Mouse (Mus musculus) frontal cortex, postnatal 36 days (tissue): ENCODE data around the gene Phb.
A peak's percentile ranks its signal among the peaks of the same experiment; 100 is the strongest.

Experiments
- DNase-seq, 2 experiments: peaks; one replicate each; pipeline ENCODE4 v3.0.0; 2022; ENCODE audit warnings: low spot score in 2 of 2

The Phb gene

DNA sequence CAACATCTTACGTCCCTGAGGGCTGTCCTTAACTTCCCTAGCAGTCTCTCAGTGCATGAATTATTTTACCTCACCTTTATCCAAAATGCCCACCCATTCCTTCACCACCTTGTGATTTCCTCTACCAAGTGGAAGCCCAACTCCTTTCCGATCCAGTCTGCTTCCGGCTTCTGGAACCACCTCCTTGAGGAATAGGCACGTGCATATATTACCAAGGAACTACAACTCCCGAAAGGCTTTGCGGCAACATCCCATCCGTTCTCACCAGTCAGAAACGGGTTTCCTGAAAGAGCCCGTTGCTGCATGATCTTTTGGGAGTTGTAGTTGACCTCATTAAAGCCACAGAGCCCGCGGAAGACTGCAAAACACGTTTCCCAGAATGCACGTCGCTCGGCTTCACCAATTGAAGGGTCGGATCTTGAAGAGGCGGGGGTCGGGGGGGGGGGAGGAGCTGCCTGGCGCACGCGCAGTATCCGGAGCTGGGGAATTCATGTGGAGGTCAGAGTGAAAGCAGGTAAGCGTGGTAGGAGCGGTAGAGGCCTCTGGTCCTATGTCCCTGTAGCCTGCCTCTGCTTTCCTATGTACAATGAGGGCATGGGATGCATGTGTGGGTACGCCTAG lies at the start of gene Phb:
Gene Phb, plus strand, starts transcription at position 429 of the 621 bp plus-strand sequence.
- DNase-seq: peak; percentile 92 to 98

GRCm38 (mm10) chr11:95617785-95618465 lies 48.8 kb upstream of the Phb start:
- DNase-seq: peak; percentile 26 to 62

DNA sequence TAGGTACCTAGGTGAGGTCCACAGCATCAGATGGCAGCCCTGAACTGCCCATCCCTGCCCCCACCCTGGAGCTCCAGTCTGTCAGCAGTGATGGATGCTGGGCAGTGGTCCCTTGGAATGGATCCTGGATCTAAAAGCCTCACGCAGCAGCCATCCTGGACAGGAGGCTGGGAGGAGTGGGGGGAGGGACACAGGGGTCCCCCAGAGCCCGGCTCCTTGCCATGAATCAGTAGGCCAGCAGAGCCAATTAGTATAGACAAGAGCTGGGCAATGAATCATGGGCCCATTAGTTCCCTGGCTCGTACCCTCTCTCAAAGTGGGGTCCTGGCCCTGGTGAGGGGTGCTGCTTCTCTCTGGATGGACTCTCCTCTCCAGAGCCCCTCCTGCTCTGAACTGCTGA lies 47.7 kb upstream of the Phb start:
- no peak for DNase-seq

DNA sequence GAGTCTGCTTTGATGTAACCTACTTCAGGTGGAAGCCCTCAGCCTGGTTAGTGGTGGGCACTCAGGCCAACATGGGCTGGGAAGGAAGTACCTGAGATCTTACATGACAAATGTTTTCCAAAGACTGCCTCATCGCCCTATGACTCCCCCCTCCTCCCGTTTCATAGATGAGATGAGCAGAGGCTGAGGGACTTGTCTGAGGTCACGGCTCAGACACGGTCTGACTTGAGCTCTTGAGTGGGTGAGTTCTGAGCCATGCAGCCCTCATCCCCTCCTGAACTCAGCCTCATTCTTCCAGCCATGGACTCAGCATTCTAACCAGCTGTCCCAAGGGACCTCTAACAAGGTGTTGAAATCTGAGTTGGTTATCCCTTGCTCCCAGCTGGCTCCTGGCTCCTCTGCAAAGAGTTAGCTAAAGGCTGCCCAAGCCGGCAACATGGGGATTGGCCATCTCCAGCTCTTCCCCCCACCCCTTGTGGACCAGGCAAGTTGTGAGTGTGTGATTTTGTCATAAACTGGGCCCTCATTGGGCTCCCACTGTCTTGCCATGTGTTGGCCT lies 46.8 kb upstream of the Phb start:
- no peak for DNase-seq

DNA sequence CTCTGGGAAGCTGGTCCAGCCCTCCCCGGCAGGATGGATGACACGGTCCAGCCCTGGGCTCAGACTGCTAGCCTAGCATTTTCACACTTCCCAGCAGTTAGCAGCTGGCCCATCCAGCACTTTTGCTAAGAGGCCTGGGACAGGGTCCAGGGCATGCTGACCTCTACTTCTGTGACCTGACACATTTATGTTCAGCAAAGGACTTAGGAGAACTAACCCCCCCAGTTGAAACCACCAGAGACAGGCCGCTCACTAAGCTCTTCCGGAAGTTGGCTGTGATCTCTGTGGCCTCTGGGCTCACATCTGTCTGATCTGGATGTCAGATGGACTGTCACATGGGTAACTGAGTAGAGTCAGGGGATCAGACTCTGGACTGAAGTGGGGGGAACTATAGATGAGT lies 45.7 kb upstream of the Phb start:
- DNase-seq: no peak

DNA sequence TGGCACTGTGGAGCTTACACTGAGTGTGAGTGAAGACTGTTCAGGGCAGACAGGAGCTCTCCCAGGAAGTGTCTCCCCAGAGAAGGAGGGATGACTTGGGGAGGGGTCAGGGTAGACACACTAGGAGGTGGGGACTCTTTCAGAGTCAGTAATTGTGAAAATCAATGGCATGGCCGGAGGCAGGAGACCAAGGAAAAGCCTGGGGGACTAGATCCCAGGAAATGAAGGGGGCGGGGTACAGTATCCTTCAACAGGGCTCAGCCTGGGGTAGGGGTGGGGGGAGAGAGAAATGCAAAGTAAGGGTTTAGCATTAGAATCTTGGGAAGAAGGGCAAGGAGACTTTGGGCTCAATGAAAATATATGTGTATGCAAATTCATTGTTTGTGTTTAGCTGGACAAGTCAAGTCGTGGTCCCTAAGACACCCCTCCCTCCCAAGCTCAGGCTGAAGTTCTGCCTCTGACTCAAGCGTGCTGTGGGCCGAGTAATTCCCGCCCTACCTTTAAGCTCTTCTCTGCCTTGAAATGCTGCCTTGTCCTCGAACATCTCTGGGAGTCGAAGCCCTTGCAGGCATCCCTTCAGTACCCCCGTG lies 45.1 kb upstream of the Phb start:
- DNase-seq: no peak

DNA sequence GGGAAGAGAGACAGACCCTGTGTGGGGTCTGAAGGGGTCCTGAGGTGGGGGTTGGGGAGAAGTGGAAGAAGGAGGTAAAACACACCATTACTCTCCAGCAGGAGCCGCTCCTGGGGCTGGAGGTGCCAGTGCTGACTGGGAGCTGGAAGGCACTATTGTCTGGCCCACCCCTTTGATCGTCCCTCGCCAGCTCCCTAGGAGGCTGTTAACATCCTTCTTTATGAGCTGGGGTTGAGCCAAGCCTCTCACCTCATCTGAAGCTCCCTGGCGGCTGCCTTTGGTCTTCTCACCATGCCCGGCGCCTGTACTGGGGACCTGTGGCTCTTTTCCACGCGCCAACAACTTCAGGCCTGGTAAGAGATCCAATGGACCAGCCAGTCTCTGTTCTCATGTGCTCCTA lies 44.3 kb upstream of the Phb start:
- no peak for DNase-seq

GRCm38 (mm10) chr11:95630558-95630957 lies 36.2 kb upstream of the Phb start:
- no peak for DNase-seq

DNA sequence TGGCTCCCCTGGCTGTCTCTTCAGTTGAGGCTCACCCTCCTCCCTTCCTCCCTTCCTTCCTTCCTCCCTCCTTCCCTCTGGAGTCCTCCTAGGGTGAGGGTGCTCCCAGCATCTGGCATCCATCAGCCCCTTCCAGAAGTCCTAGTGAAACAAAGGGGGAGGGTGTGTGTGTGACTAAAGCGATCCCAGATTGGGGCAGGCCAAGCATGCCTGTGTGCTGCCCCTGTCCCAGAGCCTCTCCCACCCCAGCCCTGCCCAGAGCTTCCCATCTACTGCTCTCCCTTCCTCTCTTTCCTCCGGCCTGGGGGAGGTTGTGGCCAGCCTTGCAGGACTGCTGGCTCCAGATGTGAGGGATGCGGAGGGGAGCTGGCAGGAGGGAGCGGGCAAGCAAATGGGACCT lies 35.5 kb upstream of the Phb start:
- DNase-seq: no peak

DNA sequence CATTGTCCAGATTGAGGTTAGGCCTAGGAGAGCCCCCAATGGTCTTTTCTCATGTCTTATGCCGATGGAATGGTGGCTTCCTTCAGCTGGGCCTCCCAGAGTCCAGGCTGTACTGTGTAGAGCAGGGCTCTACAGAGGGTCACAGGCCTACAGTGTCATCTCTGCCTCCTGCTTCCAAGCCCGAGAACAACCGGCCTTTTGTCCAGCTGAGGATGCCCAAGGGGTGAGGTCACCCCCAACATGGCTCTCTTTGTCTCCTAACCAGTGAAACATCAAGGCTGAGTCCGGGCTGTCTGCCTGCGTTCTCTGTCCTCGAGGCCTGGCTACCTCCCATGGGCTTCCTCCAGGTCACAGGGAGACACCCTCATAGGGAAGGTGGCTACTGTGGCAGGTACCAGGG lies 34.3 kb upstream of the Phb start:
- no peak for DNase-seq

GRCm38 (mm10) chr11:95633512-95634000 lies 33.2 kb upstream of the Phb start:
- DNase-seq: peak in 1 of 2 experiments; percentile 6

DNA sequence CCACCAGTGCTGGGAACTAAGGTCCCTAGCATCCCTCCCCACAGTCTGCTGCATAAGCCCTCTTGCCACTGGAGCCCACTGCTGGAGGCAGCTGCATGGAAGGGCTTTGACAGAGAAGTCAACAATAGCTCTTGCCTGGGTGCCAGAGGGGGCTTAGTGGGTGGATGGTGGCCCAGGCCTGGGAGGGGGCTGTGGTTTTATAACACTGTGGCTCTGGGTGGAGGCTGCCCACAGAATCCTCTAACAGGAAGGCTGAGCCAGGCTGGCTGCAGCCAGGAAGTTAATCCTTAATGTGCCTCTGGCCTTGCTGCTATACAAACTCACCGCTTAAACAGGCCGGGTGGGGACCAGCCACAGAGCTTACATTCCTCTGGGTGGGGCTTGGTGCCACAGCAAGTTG lies 31.7 kb upstream of the Phb start:
- no peak for DNase-seq

DNA sequence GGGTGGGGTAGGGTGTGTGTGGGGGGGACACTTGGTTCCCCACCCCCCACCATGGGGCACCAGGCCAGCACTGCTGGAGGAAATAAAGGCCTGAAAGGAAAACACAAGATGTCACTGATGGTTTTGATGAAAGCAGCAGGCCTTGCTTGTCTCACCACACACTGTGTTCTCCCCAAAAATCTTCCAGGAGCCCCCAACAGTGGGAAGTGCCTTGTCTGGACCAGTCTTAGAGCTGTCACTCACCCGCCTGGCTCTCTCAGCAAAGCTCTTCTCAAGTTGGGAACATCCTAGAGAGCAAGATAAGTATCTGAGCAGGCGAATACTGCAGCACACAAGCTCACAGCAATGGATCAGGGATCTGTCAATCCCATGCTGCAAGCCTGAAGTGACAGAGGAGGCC lies 26.0 kb upstream of the Phb start:
- DNase-seq: no peak

DNA sequence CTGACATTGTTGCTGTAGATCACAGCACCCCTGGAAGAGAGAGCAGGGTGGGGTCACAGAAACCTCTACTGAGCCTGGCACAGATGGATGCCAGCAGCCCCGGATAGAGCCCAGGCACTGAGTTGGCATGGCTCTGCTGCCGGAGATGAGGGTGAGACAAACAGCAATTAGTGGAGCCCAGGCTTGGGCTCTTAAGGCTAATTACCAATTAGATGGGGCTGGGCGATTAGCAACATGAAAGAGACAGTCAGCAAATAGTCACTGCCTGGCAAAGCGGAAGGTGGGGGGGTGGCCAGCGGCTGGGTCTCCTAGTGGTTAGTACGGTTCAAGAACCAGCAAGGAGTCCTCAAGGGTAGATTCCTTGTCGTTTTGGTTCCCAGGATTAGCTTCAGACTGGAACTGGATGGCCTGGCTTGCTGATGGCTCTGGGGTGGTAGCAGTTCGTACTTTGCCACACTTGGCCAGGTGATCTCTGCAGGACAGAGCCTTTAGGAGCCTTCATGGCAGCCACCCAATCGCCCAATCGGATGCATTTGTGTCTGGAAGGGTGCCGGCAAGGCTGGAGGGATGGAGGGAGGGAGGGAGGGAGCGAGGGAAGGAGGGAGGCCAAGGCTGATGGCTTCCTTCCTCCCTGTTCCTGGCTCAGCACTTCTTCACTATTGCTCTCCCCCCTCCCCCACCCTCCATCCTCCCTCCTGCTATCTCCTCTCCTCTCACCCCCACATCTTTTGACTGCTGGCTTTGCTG lies 24.1 kb upstream of the Phb start:
- DNase-seq: peak; percentile 9 to 40

- no peak for DNase-seq
These were observed 22.9 kb upstream of the Phb start for GRCm38 (mm10) chr11:95643856-95644255.

DNA sequence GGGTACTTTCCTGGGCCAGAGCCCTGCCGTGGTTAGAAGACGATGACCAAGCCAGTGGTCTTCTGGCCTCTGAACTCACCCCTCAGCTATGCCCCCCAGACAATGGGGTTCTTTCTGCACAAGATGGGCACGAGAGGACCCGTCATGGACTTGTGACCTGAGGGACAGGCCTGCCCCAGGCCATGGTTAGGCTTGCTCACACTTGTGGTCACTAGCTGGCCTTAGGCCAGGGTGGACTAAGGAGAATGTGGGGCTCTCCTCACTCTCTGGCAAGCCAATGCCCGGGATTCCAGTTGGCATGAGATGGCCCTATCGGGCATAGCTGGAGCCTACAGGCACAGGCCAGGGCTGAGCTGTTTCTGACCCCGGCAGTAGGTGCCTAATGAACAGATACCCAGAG lies 22.4 kb upstream of the Phb start:
- no peak for DNase-seq

DNA sequence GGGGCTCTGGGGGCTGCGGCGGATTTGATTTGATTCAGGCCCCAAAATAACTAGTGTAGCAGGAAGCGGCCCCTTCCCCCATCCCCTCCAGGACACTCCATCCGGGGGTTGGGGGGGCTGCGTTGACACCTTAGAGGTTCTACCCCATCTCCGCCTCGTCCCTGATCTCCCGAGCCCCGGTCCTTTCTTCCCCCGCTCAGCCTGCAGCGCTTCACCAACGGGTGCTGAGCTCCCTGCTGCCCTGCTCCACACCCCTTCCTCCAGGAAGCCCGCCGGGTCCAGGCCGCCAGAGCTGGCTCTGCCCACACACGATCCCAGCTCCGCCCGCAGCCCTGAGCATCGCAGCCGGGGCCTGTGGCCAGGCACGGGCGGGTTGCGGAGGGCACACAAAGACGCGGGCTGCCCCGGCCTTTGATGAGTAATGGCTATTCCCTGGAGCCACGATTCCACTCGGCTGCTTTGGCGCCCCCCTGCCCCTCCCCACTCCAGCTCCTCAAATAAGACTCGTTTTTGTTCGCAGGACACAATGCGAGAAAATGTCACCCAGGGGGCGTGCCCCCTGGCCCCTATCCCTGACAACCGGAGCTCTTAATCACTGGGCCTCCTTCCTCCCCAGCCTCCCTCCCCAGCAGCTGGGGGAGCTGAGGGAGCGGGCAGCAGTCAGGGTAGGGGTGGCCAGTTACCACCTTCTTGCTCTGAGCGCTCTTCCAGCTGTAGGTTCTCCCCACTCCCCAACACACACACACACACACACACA lies 21.2 kb upstream of the Phb start:
- DNase-seq: no peak

GRCm38 (mm10) chr11:95646154-95646490 lies 20.6 kb upstream of the Phb start:
- no peak for DNase-seq

DNA sequence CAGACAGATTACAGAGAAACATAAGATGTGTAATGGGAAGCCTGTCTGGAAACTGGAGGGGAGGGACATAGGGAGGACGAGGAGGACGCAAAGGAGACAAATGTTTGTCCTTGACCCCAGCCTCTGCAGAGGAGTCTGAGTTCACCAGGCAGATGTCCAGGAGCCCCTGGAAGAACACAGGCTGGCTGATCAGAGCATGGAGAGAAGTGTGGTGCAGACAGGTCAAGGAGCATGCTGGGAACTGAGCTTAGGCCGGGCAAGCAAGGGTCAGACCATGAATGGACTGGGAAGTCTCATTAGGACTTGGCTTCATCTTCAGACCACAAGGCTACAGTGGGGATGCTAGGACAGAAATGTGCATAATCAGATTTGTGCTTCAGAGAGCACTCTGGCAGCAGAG lies 19.0 kb upstream of the Phb start:
- no peak for DNase-seq

- DNase-seq: peak; percentile 76 to 81
These were observed 17.9 kb upstream of the Phb start for GRCm38 (mm10) chr11:95648827-95649226.

GRCm38 (mm10) chr11:95649560-95649959 lies 17.2 kb upstream of the Phb start:
- DNase-seq: no peak

DNA sequence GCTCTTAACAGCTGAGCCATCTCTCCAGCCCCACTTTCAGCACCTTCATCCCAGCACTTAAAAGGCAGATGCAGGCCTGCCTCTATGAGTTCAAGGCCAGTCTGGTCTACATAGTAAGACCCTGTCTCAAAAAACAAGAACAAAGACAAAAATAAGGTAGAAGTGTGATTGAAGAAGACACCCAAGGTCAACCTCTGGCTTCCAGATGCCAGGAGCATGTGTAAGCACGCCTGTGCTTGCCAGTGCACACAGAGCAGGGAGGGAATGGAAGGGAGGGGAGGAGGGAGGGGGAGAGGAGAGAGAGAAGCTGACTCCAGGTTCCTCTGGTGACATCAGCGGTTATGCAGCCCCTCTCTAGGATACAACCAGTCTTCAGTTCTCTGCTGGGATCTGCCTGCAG lies 16.8 kb upstream of the Phb start:
- no peak for DNase-seq
